Mouse (Mus musculus) neural tube, embryonic 14.5 days (tissue): ENCODE measurements at regions not wholly inside any gene's neighbourhood (a gene's known extent, or its start where the extent isn't known, plus 50 kb on each side); places are given as distances from the start of the nearest gene placed in this dataset.

ENCODE experiments used
- ATAC-seq: fragments of 200-750 bp; cut with Nextera tagmentation; 2 replicates; pipeline ENCODE4 v1.8.0; 2017; ENCODE audit warnings: low read depth, mild to moderate bottlenecking, moderate TSS enrichment, moderate library complexity
- H3K27ac ChIP-seq: fragments of 300-500 bp; sonication (generic); 2 replicates; pipeline ENCODE4 v1.5.1; 2014; ENCODE audit warnings: low read depth, mild to moderate bottlenecking, control low read depth, low read length, moderate library complexity, mixed read lengths
- H3K27me3 ChIP-seq: fragments of 300-500 bp; sonication (generic); 2 replicates; pipeline ENCODE4 v1.6.1; 2014; ENCODE audit warnings: low read length; ENCODE audit not compliant: control insufficient read depth, insufficient read depth
- H3K36me3 ChIP-seq: fragments of 300-500 bp; sonication (generic); 2 replicates; pipeline ENCODE4 v1.6.1; 2014; ENCODE audit warnings: low read length, mixed read lengths; ENCODE audit not compliant: control insufficient read depth, insufficient read depth
- H3K4me1 ChIP-seq: fragments of 300-500 bp; sonication (generic); 2 replicates; pipeline ENCODE4 v1.6.1; 2014; ENCODE audit warnings: low read length; ENCODE audit not compliant: control insufficient read depth, insufficient read depth
- H3K4me2 ChIP-seq: fragments of 300-500 bp; sonication (generic); 2 replicates; pipeline ENCODE4 v1.6.1; 2014; ENCODE audit warnings: mild to moderate bottlenecking, low read depth, low read length, control low read depth
- H3K4me3 ChIP-seq: fragments of 300-500 bp; sonication (generic); 2 replicates; pipeline ENCODE4 v1.5.1; 2014; ENCODE audit warnings: low read depth, low read length, control low read depth, mixed read lengths
- H3K9ac ChIP-seq: fragments of 300-500 bp; sonication (generic); replicated peaks from 2 replicates; pipeline ENCODE4 v1.6.1; 2014; ENCODE audit warnings: low read depth, mild to moderate bottlenecking, control low read depth, low read length, mixed read lengths
- H3K9me3 ChIP-seq: fragments of 300-500 bp; sonication (generic); 2 replicates; pipeline ENCODE4 v1.6.1; 2016; ENCODE audit warnings: low read length; ENCODE audit not compliant: control insufficient read depth
- WGBS: fragments of 180-500 bp; shearing (Covaris S2); extraction: QIAGEN DNeasy Blood & Tissue Kit; methylation state at CpG from one replicate; pipeline ENCODE4 v1.1.7; 2014; 5-methylcytosine and 5-hydroxymethylcytosine counted together

- Histone ChIP-seq H3K4me1 (no peaks in the 10 kb centered on the region), H3K36me3 (no peaks in the 10 kb centered on the region), H3K27ac (no peak overlapping the region), H3K4me3 (no peak overlapping the region), H3K27me3 (no peaks in the 10 kb centered on the region), H3K9ac (no peak overlapping the region), H3K4me2 (no peak overlapping the region), H3K9me3 (no peaks in the 10 kb centered on the region)
- 36% methylated on average over 2 of the region's 2 CpGs for WGBS
- peak; percentile 88; the same call in 1 of the 2 replicates for ATAC-seq
Measured at GRCm38 (mm10) chr4:73335218-73336104, 69.4 kb downstream of the Gm11487 start.
